Mouse (Mus musculus): ENCODE data around the gene Zfp775. TPM values are rescaled to one million over a fixed set of nuclear protein-coding genes. Genes with fewer than 3 reads are reported as not detected.

The Zfp775 gene
- total and polyA plus RNA-seq, 3 experiments, result 6.2 to 12.9 (median 11.8) TPM

DNA sequence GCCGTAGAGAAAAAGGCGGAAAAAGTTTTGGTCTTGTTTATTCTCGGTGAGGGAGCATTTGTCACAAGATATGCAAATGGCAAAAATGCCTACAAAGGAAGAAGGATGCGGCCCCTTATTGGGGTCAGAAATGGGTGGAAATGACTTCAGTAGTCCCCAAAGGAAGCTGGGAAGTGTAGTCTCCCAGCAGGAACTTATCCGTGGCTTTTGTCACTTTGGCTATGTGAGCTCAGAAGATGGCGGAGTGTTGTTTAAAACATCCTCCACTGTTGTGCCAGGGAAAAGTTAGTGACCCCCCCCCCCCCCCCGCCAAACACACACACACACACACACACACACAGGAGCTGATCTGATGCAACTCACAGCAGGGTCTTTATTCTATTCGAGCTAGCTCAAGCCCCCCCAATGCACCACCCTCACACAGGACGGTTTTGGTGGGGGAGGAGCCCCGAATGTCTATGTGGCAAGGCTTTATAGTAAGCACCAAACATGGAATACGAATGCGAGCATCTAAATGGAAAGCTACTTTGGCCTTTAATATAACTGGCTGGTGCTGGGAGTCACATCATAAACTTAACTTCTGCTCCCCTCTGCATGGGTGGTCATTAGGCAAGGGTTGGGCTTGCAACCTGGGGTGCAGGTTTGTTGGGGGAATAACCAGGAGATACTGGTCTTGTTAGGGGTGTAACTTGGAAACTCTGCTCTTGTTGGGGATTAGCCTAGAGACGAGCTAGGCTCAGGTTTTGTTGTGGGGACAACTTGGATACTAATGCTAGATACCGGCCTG, 46.6 kb upstream of the Zfp775 start:
- peaks cover 6% of the 10 kb centered on the region for H3K4me1 ChIP-seq (ENCODE audit: control insufficient read depth, insufficient read depth, low read length)
- intact Hi-C loops (cut with DNase I), result no loop called here
- peak overlapping the region; percentile 89 for H3K9ac ChIP-seq (ENCODE audit: low read depth, low read length)
- WGBS, result 28% methylated on average over 13 of the region's 14 CpGs
- no peaks in the 10 kb centered on the region for H3K36me3 ChIP-seq (ENCODE audit: control insufficient read depth, insufficient read depth, low read length)
- TF ChIP-seq CTCF (IDR thresholded peaks at IDR 0.05) (no peak), POLR2A (IDR thresholded peaks at IDR 0.05; ENCODE audit: insufficient read depth, low read depth, low read length) (peak; percentile 27)
- H3K79me2 ChIP-seq (replicated peaks; ENCODE audit: control insufficient read depth, insufficient read depth, low read length), result no peaks in the 10 kb centered on the region
- H3K27ac ChIP-seq, result peak overlapping the region; percentile 99
- H3K4me3 ChIP-seq, result peak overlapping the region; percentile 59
- DNase-seq, result peak; percentile 44 to 73
- no peaks in the 10 kb centered on the region for H3K27me3 ChIP-seq (ENCODE audit: control insufficient read depth, insufficient read depth, low read length)

DNA sequence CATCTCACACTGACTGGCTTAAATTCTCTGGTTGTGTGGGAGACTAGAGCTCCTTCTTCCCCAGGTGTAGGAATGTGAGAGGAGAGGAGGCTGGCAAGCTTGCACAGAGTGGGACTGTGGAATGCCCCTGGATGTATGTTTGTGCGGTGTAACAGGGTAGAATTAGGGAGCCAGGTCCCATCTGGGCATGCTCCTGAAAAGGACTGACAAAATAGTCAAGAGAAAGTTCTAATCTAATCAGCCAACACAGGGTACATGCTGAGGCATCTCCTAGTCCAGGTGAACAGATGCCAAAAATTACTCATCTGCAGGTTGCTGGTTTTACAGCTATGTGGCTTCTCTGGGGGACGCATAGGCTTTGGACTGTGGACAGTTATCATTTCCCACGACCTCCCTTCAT, 45.9 kb upstream of the Zfp775 start:
- Histone ChIP-seq H3K36me3 (ENCODE audit: control insufficient read depth, insufficient read depth, low read length) (no peaks in the 10 kb centered on the region), H3K27ac (no peak overlapping the region; the same call in 1 of the 2 replicates), H3K4me3 (no peak overlapping the region), H3K27me3 (ENCODE audit: control insufficient read depth, insufficient read depth, low read length) (no peaks in the 10 kb centered on the region), H3K4me1 (ENCODE audit: control insufficient read depth, insufficient read depth, low read length) (peaks cover 6% of the 10 kb centered on the region), H3K9ac (ENCODE audit: low read depth, low read length) (no peak overlapping the region), H3K79me2 (replicated peaks; ENCODE audit: control insufficient read depth, insufficient read depth, low read length) (no peaks in the 10 kb centered on the region)
- TF ChIP-seq CTCF (IDR thresholded peaks at IDR 0.05) (no peak), EP300 (IDR thresholded peaks at IDR 0.05; ENCODE audit: insufficient read depth, low read depth, low read length) (no peak), POLR2A (IDR thresholded peaks at IDR 0.05; ENCODE audit: insufficient read depth, low read depth, low read length) (no peak)
- intact Hi-C loops (cut with DNase I), result no loop called here
- WGBS, result 88% methylated on average over 3 of the region's 3 CpGs
- DNase-seq, result no peak

DNA sequence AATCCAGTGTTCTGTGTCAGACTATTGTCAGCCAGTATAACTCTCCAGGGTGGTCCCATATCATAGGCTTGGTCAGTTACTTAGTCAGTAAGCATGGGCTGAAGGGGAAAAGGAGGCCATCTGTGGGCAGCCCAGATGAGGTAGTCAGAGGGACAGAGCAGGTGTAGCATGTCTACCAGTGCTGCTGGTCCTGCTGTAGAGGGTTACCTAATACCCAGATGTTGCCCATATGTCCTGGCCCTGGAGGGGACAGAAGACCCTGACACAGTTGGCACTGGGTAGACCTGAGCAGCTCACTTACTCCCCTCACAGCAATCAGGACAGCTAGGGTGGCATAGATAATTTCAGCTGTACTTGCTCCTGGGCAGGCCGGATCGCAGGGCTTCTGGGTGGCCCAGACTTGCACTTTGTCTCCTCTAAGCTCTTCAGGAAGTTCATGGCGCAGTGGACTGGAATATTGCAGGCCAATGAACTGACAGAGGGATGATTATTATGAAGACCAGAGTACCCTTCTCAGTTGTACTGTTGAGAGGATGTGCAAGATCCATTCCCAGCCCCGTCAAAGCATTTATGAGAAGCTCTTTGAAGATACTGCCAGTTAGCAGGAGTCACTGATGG, 36.1 kb upstream of the Zfp775 start:
- Histone ChIP-seq H3K36me3 (ENCODE audit: control insufficient read depth, insufficient read depth, low read length) (no peaks in the 10 kb centered on the region), H3K79me2 (replicated peaks; ENCODE audit: control insufficient read depth, insufficient read depth, low read length) (no peaks in the 10 kb centered on the region), H3K27ac (peak overlapping the region; percentile 4; the same call in 1 of the 2 replicates), H3K4me3 (no peak overlapping the region), H3K27me3 (ENCODE audit: control insufficient read depth, insufficient read depth, low read length) (no peaks in the 10 kb centered on the region), H3K9ac (ENCODE audit: low read depth, low read length) (no peak overlapping the region), H3K4me1 (ENCODE audit: control insufficient read depth, insufficient read depth, low read length) (peaks cover 22% of the 10 kb centered on the region)
- intact Hi-C loops (cut with DNase I), result no loop called here
- no peak for DNase-seq
- 71% methylated on average over 4 of the region's 4 CpGs for WGBS
- TF ChIP-seq CTCF (IDR thresholded peaks at IDR 0.05), result no peak
- TF ChIP-seq EP300 (IDR thresholded peaks at IDR 0.05; ENCODE audit: insufficient read depth, low read depth, low read length), result no peak
- no peak for TF ChIP-seq POLR2A (IDR thresholded peaks at IDR 0.05; ENCODE audit: insufficient read depth, low read depth, low read length)

DNA sequence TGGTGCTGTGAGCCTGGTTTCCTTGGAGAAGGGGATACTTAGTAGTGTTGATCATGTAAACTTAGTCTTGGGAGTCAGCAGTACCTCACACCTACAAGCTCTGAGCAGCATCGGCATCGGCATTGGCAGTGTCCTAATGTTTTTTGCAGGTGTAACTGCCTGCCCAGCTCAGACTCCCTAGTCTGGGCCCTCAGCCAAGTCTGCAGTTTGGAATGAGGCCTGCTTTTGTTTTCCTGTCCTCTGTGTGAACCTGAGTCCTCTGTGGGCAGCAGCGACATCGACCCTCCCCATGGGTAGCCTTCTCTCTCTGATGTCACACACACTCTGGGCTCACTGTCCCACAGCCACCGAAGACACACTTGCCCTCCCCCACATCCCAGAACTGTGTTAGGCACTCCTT, 35.6 kb upstream of the Zfp775 start:
- intact Hi-C loops (cut with DNase I), result no loop called here
- no peak overlapping the region for H3K9ac ChIP-seq (ENCODE audit: low read depth, low read length)
- H3K27ac ChIP-seq, result peak overlapping the region; percentile 51
- H3K79me2 ChIP-seq (replicated peaks; ENCODE audit: control insufficient read depth, insufficient read depth, low read length), result no peaks in the 10 kb centered on the region
- 3% methylated on average over 5 of the region's 5 CpGs for WGBS
- no peaks in the 10 kb centered on the region for H3K36me3 ChIP-seq (ENCODE audit: control insufficient read depth, insufficient read depth, low read length)
- no peaks in the 10 kb centered on the region for H3K27me3 ChIP-seq (ENCODE audit: control insufficient read depth, insufficient read depth, low read length)
- H3K4me1 ChIP-seq (ENCODE audit: control insufficient read depth, insufficient read depth, low read length), result peaks cover 22% of the 10 kb centered on the region
- TF ChIP-seq POLR2A (IDR thresholded peaks at IDR 0.05; ENCODE audit: insufficient read depth, low read depth, low read length) (no peak), CTCF (IDR thresholded peaks at IDR 0.05) (no peak), EP300 (IDR thresholded peaks at IDR 0.05; ENCODE audit: insufficient read depth, low read depth, low read length) (peak; percentile 54; the same call in 1 of the 2 replicates)
- DNase-seq, result peak; percentile 78 to 86
- H3K4me3 ChIP-seq, result no peak overlapping the region

DNA sequence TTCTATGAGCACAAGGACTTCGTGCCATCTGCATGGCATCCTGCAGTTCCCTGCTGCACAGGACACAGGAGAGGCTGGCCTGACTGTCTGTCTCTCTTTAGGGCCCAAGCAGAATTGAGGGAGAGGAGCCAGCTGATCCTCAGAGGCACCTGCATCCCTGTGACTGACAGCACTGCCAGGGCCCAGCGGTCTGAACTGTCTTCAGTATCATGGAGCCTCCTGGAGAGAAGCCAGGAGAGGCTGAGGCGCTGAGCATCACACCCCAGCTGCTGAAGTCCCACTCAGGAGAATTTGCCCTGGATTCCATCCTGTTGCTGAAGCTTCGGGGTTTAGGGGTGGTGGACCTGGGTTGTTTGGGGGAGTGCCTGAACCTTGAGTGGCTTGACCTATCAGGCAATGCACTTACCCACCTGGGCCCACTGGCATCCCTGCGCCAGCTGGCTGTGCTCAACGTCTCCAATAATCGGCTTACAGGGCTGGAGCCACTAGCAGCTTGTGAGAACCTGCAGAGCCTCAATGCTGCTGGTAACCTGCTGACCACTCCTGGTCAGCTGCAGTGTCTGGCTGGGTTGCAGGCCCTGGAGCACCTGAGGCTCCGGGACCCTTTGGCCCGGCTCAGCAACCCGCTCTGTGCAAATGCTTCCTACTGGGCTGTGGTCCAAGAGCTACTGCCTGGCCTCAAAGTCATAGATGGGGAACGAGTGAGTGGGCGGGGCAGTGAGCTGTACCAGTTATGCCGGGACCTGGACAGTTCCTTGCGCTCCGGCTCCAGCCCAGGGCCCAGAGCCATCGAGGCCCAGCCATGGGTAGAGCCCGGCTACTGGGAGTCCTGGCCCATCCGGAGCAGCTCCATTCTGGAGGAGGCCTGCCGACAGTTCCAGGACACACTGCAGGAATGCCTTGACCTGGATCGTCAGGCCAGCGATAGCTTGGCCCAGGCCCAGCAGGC, 33.6 kb upstream of the Zfp775 start:
- 24% methylated on average over 21 of the region's 21 CpGs for WGBS
- Histone ChIP-seq H3K4me1 (ENCODE audit: control insufficient read depth, insufficient read depth, low read length) (peaks cover 27% of the 10 kb centered on the region), H3K36me3 (ENCODE audit: control insufficient read depth, insufficient read depth, low read length) (no peaks in the 10 kb centered on the region), H3K27me3 (ENCODE audit: control insufficient read depth, insufficient read depth, low read length) (no peaks in the 10 kb centered on the region), H3K79me2 (replicated peaks; ENCODE audit: control insufficient read depth, insufficient read depth, low read length) (no peaks in the 10 kb centered on the region), H3K27ac (peak overlapping the region; percentile 62), H3K4me3 (no peak overlapping the region; the same call in 1 of the 2 replicates), H3K9ac (ENCODE audit: low read depth, low read length) (peak overlapping the region; percentile 54)
- TF ChIP-seq EP300 (IDR thresholded peaks at IDR 0.05; ENCODE audit: insufficient read depth, low read depth, low read length) (no peak), CTCF (IDR thresholded peaks at IDR 0.05) (no peak), POLR2A (IDR thresholded peaks at IDR 0.05; ENCODE audit: insufficient read depth, low read depth, low read length) (no peak)
- DNase-seq, result peak; percentile 73 to 74
- intact Hi-C loops (cut with DNase I), result no loop called here
